Comparison of ENCODE assay signal across 31 mouse cellular contexts in genomic region chr6:65644110-65644509, GRCm38 (mm10). TPM values are rescaled to one million over a fixed set of nuclear protein-coding genes. Genes with fewer than 3 reads are reported as not detected.
A peak's percentile ranks its signal among the peaks of the same experiment; 100 is the strongest.
DNase-seq lines count a peak whose midpoint lies in the region; ATAC-seq lines count a peak whose summit lies in the region.
"Had no signal": no experiment of that assay in that cellular context is flagged by ENCODE, and none has a peak within 500 bp of the region (broad histone marks: within the 10 kb centered on the region; RNA-seq: fewer than 3 reads in every experiment).

No protein-coding gene starts in this region.

- H3K4me1 ChIP-seq in forebrain, embryonic 10.5 days: peaks cover 21% of the 10 kb centered on the region
- H3K4me1 ChIP-seq in forebrain, embryonic 16.5 days (replicated peaks; ENCODE audit: control insufficient read depth, insufficient read depth, low read length): no peaks in the 10 kb centered on the region
- peaks cover 7% of the 10 kb centered on the region for H3K4me1 ChIP-seq in lung, embryonic 16.5 days (replicated peaks; ENCODE audit: control insufficient read depth, insufficient read depth, low read length)
- H3K4me1 ChIP-seq: hindbrain, embryonic 15.5 days; kidney, embryonic 15.5 days; limb, embryonic 12.5 days; liver, embryonic 15.5 days had no signal

- H3K36me3 ChIP-seq in forebrain, embryonic 10.5 days (replicated peaks): no peaks in the 10 kb centered on the region
- H3K36me3 ChIP-seq in forebrain, embryonic 16.5 days (ENCODE audit: control insufficient read depth, insufficient read depth): no peaks in the 10 kb centered on the region
- no peaks in the 10 kb centered on the region for H3K36me3 ChIP-seq in lung, embryonic 16.5 days (ENCODE audit: control insufficient read depth, insufficient read depth, low read length)
- H3K36me3 ChIP-seq: G1E; heart, embryonic 13.5 days; hindbrain, embryonic 15.5 days; kidney, embryonic 15.5 days; limb, embryonic 12.5 days; liver, embryonic 15.5 days had no signal

- H3K9me3 ChIP-seq in forebrain, embryonic 10.5 days: peaks cover 6% of the 10 kb centered on the region; the same call in 1 of the 2 replicates
- H3K9me3 ChIP-seq in forebrain, embryonic 16.5 days (ENCODE audit: control insufficient read depth, low read length): peaks cover under 1% of the 10 kb centered on the region; the same call in 1 of the 2 replicates
- H3K9me3 ChIP-seq in lung, embryonic 16.5 days (ENCODE audit: control insufficient read depth, low read length): no peaks in the 10 kb centered on the region
- H3K9me3 ChIP-seq: G1E; hindbrain, embryonic 15.5 days; kidney, embryonic 15.5 days; liver, embryonic 15.5 days had no signal

- peak overlapping the region; percentile 53 for H3K27ac ChIP-seq in forebrain, embryonic 10.5 days
- no peak overlapping the region for H3K27ac ChIP-seq in forebrain, embryonic 16.5 days (ENCODE audit: low read length)
- peak overlapping the region; percentile 32; the same call in 1 of the 2 replicates for H3K27ac ChIP-seq in lung, embryonic 16.5 days (ENCODE audit: low read length)
- H3K27ac ChIP-seq: heart, embryonic 13.5 days; hindbrain, embryonic 15.5 days; kidney, embryonic 15.5 days; layer of hippocampus, adult 2 months; left cerebral cortex, adult 2 months; limb, embryonic 12.5 days; liver, embryonic 15.5 days; stomach, postnatal 0 days had no signal

- no peak overlapping the region for H3K9ac ChIP-seq in forebrain, embryonic 16.5 days (replicated peaks; ENCODE audit: low read depth, low read length)
- H3K9ac ChIP-seq in lung, embryonic 16.5 days (ENCODE audit: low read length): no peak overlapping the region
- H3K9ac ChIP-seq: heart, embryonic 13.5 days; hindbrain, embryonic 15.5 days; kidney, embryonic 15.5 days; limb, embryonic 12.5 days; liver, embryonic 15.5 days had no signal

- H3K4me3 ChIP-seq in forebrain, embryonic 10.5 days: no peak overlapping the region
- no peak overlapping the region for H3K4me3 ChIP-seq in forebrain, embryonic 16.5 days (replicated peaks; ENCODE audit: low read length)
- no peak overlapping the region for H3K4me3 ChIP-seq in lung, embryonic 16.5 days (ENCODE audit: low read length)
- H3K4me3 ChIP-seq: heart, embryonic 13.5 days; hindbrain, embryonic 15.5 days; kidney, embryonic 15.5 days; layer of hippocampus, adult 2 months; left cerebral cortex, adult 2 months; limb, embryonic 12.5 days; liver, embryonic 15.5 days had no signal

- ATAC-seq in forebrain, embryonic 16.5 days: no peak
- ATAC-seq in lung, embryonic 16.5 days (ENCODE audit: low read depth): peak; percentile 17; the same call in 1 of the 2 replicates

- no peaks in the 10 kb centered on the region for H3K27me3 ChIP-seq in forebrain, embryonic 10.5 days (ENCODE audit: poor library complexity, severe bottlenecking)
- H3K27me3 ChIP-seq in forebrain, embryonic 16.5 days (replicated peaks; ENCODE audit: control insufficient read depth, insufficient read depth, low read length): no peaks in the 10 kb centered on the region
- H3K27me3 ChIP-seq in lung, embryonic 16.5 days (ENCODE audit: control insufficient read depth, insufficient read depth, low read depth, low read length): no peaks in the 10 kb centered on the region
- H3K27me3 ChIP-seq: heart, embryonic 13.5 days; hindbrain, embryonic 15.5 days; kidney, embryonic 15.5 days; limb, embryonic 12.5 days; liver, embryonic 15.5 days had no signal

- 12% methylated on average over 4 of the region's 4 CpGs for WGBS in forebrain, embryonic 10.5 days
- 10% methylated on average over 4 of the region's 4 CpGs for WGBS in forebrain, embryonic 16.5 days
- WGBS in lung, embryonic 16.5 days: 65% methylated on average over 4 of the region's 4 CpGs

- H3K4me2 ChIP-seq in forebrain, embryonic 16.5 days (ENCODE audit: low read length): no peak overlapping the region
- H3K4me2 ChIP-seq in lung, embryonic 16.5 days (ENCODE audit: low read depth, low read length): no peak overlapping the region
- H3K4me2 ChIP-seq: heart, embryonic 13.5 days; hindbrain, embryonic 15.5 days; kidney, embryonic 15.5 days; limb, embryonic 12.5 days; liver, embryonic 15.5 days had no signal

- peak; percentile 39 for DNase-seq in forebrain, embryonic 10.5 days (ENCODE audit: extremely low spot score, low spot score)
- no peak for DNase-seq in lung, postnatal 14 days
- DNase-seq in right cerebral cortex, postnatal 25 days: peak; percentile 8
- DNase-seq in right cerebral cortex, postnatal 14 days: no peak
- DNase-seq in layer of hippocampus, adult 11-12 months (ENCODE audit: low spot score): no peak
- no peak for DNase-seq in right cerebral cortex, postnatal 4 days
- DNase-seq: adrenal gland, postnatal 10 days; cerebellum, adult 11 months; cerebellum, adult 9-10 months; cerebellum, postnatal 36 days; gastrocnemius, postnatal 10 days; heart, postnatal 10 days; kidney, adult 18-20 months; kidney, postnatal 25 days; lung, postnatal 10 days; retina, postnatal 1 day; thymus, adult 2 months; thymus, postnatal 36 days had no signal

RNA-seq across cellular contexts. Expression of gene Ndnf, which starts 27.3 kb away (rescaled TPM):
- polyA plus RNA-seq in forebrain, embryonic 10.5 days (2016; fragmentation: Nextera tagmentation; extraction: Ambion mirVana): 4.3 and 6.3 TPM in 2 replicates
- polyA plus RNA-seq in forebrain, embryonic 16.5 days (2015; fragmentation: Nextera tagmentation; extraction: Ambion mirVana): 3.9 and 7.3 TPM in 2 replicates
- polyA plus RNA-seq in lung, embryonic 16.5 days (2015; fragmentation: Nextera tagmentation; extraction: Ambion mirVana): 68.0 and 78.5 TPM in 2 replicates
- polyA plus RNA-seq: C2C12; G1E; liver, adult 2 months had no signal

Comparison
In these comparisons a context has a peak if more than half of its experiments do, and no peak if none do; other contexts are left out.
1. DNase-seq: peak in forebrain, embryonic 10.5 days (single experiment) and right cerebral cortex, postnatal 25 days (single experiment); none in lung, postnatal 14 days (single experiment), right cerebral cortex, postnatal 14 days (single experiment), layer of hippocampus, adult 11-12 months (single experiment) and right cerebral cortex, postnatal 4 days (single experiment).